Mouse (Mus musculus): ENCODE measurements at regions not wholly inside any gene's neighbourhood (a gene's known extent, or its start where the extent isn't known, plus 50 kb on each side); places are given as distances from the start of the nearest gene placed in this dataset.

- H3K27me3 ChIP-seq (ENCODE audit: insufficient read depth, low read length): no peaks in the 10 kb centered on the region
- WGBS: 62% methylated on average over 4 of the region's 4 CpGs
- no peaks in the 10 kb centered on the region for H3K4me1 ChIP-seq (ENCODE audit: insufficient read depth)
- DNase-seq (peak; percentile 11), ATAC-seq (ENCODE audit: insufficient read depth) (no peak)
- no peaks in the 10 kb centered on the region for H3K36me3 ChIP-seq (ENCODE audit: insufficient read depth)
- no peak for TF ChIP-seq CTCF (IDR thresholded peaks at IDR 0.05; ENCODE audit: low read depth)
- H3K4me2 ChIP-seq: no peak overlapping the region
- no peak overlapping the region for H3K27ac ChIP-seq (ENCODE audit: low read depth)
- no peak overlapping the region for H3K9ac ChIP-seq
- no peaks in the 10 kb centered on the region for H3K9me3 ChIP-seq (ENCODE audit: low read depth, low read length)
- H3K4me3 ChIP-seq (ENCODE audit: low read depth, low read length): no peak overlapping the region
Observed at GRCm38 (mm10) chr13:4971472-4972067, 362.6 kb upstream of the Akr1e1 start.

GRCm38 (mm10) chr13:4992876-4993275 lies 383.9 kb upstream of the Akr1e1 start:
- H3K9me3 ChIP-seq (ENCODE audit: low read depth, low read length): no peaks in the 10 kb centered on the region
- no peak overlapping the region for H3K4me3 ChIP-seq (ENCODE audit: low read depth, low read length)
- peak; percentile 76 for DNase-seq
- H3K36me3 ChIP-seq (ENCODE audit: insufficient read depth): no peaks in the 10 kb centered on the region
- H3K27me3 ChIP-seq (ENCODE audit: insufficient read depth, low read length): no peaks in the 10 kb centered on the region
- no peak for ATAC-seq (ENCODE audit: insufficient read depth)
- no peak overlapping the region for H3K9ac ChIP-seq
- no peak overlapping the region for H3K27ac ChIP-seq (ENCODE audit: low read depth)
- 28% methylated on average over 1 of the region's 1 CpGs for WGBS
- no peak overlapping the region for H3K4me2 ChIP-seq
- no peak for TF ChIP-seq CTCF (IDR thresholded peaks at IDR 0.05; ENCODE audit: low read depth)
- H3K4me1 ChIP-seq (ENCODE audit: insufficient read depth): no peaks in the 10 kb centered on the region

- WGBS: 63% methylated on average over 1 of the region's 1 CpGs
- DNase-seq (no peak), ATAC-seq (ENCODE audit: insufficient read depth) (no peak)
- Histone ChIP-seq H3K4me2 (no peak overlapping the region), H3K27ac (ENCODE audit: low read depth) (no peak overlapping the region), H3K9me3 (ENCODE audit: low read depth, low read length) (no peaks in the 10 kb centered on the region), H3K27me3 (ENCODE audit: insufficient read depth, low read length) (no peaks in the 10 kb centered on the region), H3K4me3 (ENCODE audit: low read depth, low read length) (no peak overlapping the region), H3K9ac (no peak overlapping the region), H3K36me3 (ENCODE audit: insufficient read depth) (no peaks in the 10 kb centered on the region), H3K4me1 (ENCODE audit: insufficient read depth) (no peaks in the 10 kb centered on the region)
- no peak for TF ChIP-seq CTCF (IDR thresholded peaks at IDR 0.05; ENCODE audit: low read depth)
Observed at GRCm38 (mm10) chr13:5008296-5008695, 399.3 kb upstream of the Akr1e1 start.

GRCm38 (mm10) chr13:5022439-5022838 lies 413.5 kb upstream of the Akr1e1 start:
- no peak for TF ChIP-seq CTCF (IDR thresholded peaks at IDR 0.05; ENCODE audit: low read depth)
- H3K4me1 ChIP-seq (ENCODE audit: insufficient read depth): no peaks in the 10 kb centered on the region
- H3K9ac ChIP-seq: no peak overlapping the region
- no peak for ATAC-seq (ENCODE audit: insufficient read depth)
- H3K9me3 ChIP-seq (ENCODE audit: low read depth, low read length): no peaks in the 10 kb centered on the region
- WGBS: 89% methylated on average over 7 of the region's 7 CpGs
- H3K36me3 ChIP-seq (ENCODE audit: insufficient read depth): no peaks in the 10 kb centered on the region
- H3K4me2 ChIP-seq: no peak overlapping the region
- H3K27ac ChIP-seq (ENCODE audit: low read depth): no peak overlapping the region
- no peak for DNase-seq
- H3K4me3 ChIP-seq (ENCODE audit: low read depth, low read length): no peak overlapping the region
- no peaks in the 10 kb centered on the region for H3K27me3 ChIP-seq (ENCODE audit: insufficient read depth, low read length)

- Histone ChIP-seq H3K4me2 (no peak overlapping the region), H3K4me3 (ENCODE audit: low read depth, low read length) (no peak overlapping the region), H3K9ac (no peak overlapping the region), H3K36me3 (ENCODE audit: insufficient read depth) (no peaks in the 10 kb centered on the region), H3K27ac (ENCODE audit: low read depth) (no peak overlapping the region), H3K27me3 (ENCODE audit: insufficient read depth, low read length) (no peaks in the 10 kb centered on the region), H3K4me1 (ENCODE audit: insufficient read depth) (no peaks in the 10 kb centered on the region), H3K9me3 (ENCODE audit: low read depth, low read length) (no peaks in the 10 kb centered on the region)
- ATAC-seq (ENCODE audit: insufficient read depth): no peak
- no peak for TF ChIP-seq CTCF (IDR thresholded peaks at IDR 0.05; ENCODE audit: low read depth)
- no peak for DNase-seq
- WGBS: 40% methylated on average over 2 of the region's 2 CpGs
Observed at GRCm38 (mm10) chr13:5059859-5060258, 450.9 kb upstream of the Akr1e1 start.

GRCm38 (mm10) chr13:5060462-5060861 lies 451.5 kb upstream of the Akr1e1 start:
- Histone ChIP-seq H3K4me3 (ENCODE audit: low read depth, low read length) (no peak overlapping the region), H3K4me2 (no peak overlapping the region), H3K9ac (no peak overlapping the region), H3K9me3 (ENCODE audit: low read depth, low read length) (no peaks in the 10 kb centered on the region), H3K27me3 (ENCODE audit: insufficient read depth, low read length) (no peaks in the 10 kb centered on the region), H3K36me3 (ENCODE audit: insufficient read depth) (no peaks in the 10 kb centered on the region), H3K4me1 (ENCODE audit: insufficient read depth) (no peaks in the 10 kb centered on the region), H3K27ac (ENCODE audit: low read depth) (no peak overlapping the region; the same call in 1 of the 2 replicates)
- DNase-seq (peak; percentile 41), ATAC-seq (ENCODE audit: insufficient read depth) (peak; percentile 83)
- WGBS: 16% methylated on average over 2 of the region's 2 CpGs
- no peak for TF ChIP-seq CTCF (IDR thresholded peaks at IDR 0.05; ENCODE audit: low read depth)

- WGBS: 69% methylated on average over 5 of the region's 5 CpGs
Observed at GRCm38 (mm10) chr13:5107454-5107853, 498.5 kb upstream of the Akr1e1 start.

More at GRCm38 (mm10) chr13:5107454-5107853, 498.5 kb upstream of the Akr1e1 start:
- ATAC-seq (ENCODE audit: insufficient read depth) (no peak), DNase-seq (no peak)
- Histone ChIP-seq H3K4me1 (ENCODE audit: insufficient read depth) (no peaks in the 10 kb centered on the region), H3K27me3 (ENCODE audit: insufficient read depth, low read length) (no peaks in the 10 kb centered on the region), H3K27ac (ENCODE audit: low read depth) (no peak overlapping the region), H3K4me2 (no peak overlapping the region), H3K9ac (no peak overlapping the region), H3K9me3 (ENCODE audit: low read depth, low read length) (no peaks in the 10 kb centered on the region), H3K4me3 (ENCODE audit: low read depth, low read length) (no peak overlapping the region), H3K36me3 (ENCODE audit: insufficient read depth) (no peaks in the 10 kb centered on the region)
- TF ChIP-seq CTCF (IDR thresholded peaks at IDR 0.05; ENCODE audit: low read depth): no peak

All from lung, embryonic 14.5 days (tissue).